Mouse (Mus musculus): ENCODE measurements around the gene Myoz1. TPM values are rescaled to one million over a fixed set of nuclear protein-coding genes. Genes with fewer than 3 reads are reported as not detected.

Myoz1 gene
- polyA plus RNA-seq, 1 experiment from 2014 or later = 2.8 TPM

DNA sequence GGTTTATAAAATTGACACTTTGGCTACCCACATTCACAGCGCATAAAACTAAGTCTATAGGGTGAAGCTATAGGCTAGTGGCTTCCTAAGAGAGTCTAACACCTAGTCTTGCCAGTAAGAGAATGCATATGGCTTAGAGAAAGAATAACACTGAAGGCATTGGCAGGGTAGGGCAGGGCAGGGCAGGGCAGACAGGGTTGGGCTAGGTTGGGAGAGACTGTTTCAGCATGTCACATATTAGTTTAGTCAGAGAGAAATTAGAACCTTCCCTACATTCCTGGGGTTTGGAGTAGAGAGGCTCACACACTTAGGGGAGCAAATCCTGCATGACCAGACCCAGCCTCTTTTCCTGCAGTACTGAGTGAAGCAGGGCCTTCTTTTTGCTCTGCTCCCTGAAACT is 11.1 kb upstream of the Myoz1 start:
- Histone ChIP-seq H3K9ac (no peak overlapping the region), H3K4me3 (no peak overlapping the region), H3K36me3 (no peaks in the 10 kb centered on the region; the same call in 1 of the 2 replicates), H3K27me3 (peaks cover 24% of the 10 kb centered on the region), H3K27ac (no peak overlapping the region), H3K9me3 (no peaks in the 10 kb centered on the region), H3K4me1 (peaks cover 24% of the 10 kb centered on the region), H3K4me2 (replicated peaks) (no peak overlapping the region)
- no peak for ATAC-seq (ENCODE audit: low FRiP score, low read depth)
- 72% methylated on average over 1 of the region's 1 CpGs for WGBS

DNA sequence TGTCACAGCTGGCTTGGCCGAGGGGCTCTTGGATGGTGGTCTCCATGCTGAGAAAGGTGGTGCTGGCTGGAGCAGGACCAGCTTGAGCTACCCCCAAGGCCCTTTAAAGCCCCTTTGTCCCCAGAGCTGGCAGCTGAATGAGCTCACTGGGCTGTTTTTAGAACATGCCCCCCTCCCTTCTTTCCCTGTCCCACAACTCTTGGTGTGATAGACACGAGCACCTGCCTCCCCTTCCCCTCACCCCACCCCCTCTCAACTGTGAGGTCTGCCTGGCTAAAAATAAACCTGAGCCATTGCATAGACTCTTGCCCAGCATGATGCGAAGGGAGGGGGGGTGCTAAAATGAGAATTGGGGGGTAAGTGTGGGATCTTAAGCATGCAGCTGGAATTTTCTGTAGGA is 8.1 kb upstream of the Myoz1 start:
- peak overlapping the region; percentile 79 for H3K27ac ChIP-seq
- H3K4me1 ChIP-seq = peaks cover 41% of the 10 kb centered on the region
- peak overlapping the region; percentile 71 for H3K4me3 ChIP-seq
- no peaks in the 10 kb centered on the region for H3K36me3 ChIP-seq
- peak; percentile 39 for ATAC-seq (ENCODE audit: low FRiP score, low read depth)
- peak overlapping the region; percentile 43; the same call in 1 of the 2 replicates for H3K9ac ChIP-seq
- no peaks in the 10 kb centered on the region for H3K9me3 ChIP-seq
- H3K4me2 ChIP-seq (replicated peaks) = peak overlapping the region; percentile 41
- 41% methylated on average over 3 of the region's 3 CpGs for WGBS
- H3K27me3 ChIP-seq = peaks cover 21% of the 10 kb centered on the region

DNA sequence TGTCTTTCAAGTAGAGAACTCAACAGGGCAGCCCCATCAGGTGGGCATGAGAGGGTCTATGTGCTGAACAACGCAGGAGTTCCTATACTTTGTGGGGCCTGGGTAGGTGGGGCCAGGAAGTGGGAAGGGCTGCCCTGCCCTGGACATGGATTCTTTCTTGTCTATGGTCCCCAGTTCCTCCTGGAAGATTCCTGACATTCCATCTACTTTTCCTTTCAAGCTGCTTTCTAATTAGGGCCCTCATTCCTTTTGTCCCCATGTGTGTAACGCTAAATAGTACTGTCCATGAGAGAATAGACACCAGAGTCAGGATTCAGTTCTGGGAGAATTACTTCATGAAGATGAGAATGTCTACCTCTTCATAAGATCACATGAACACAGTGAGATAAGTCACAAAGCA is 7.3 kb upstream of the Myoz1 start:
- H3K4me3 ChIP-seq = peak overlapping the region; percentile 71
- ATAC-seq (ENCODE audit: low FRiP score, low read depth) = no peak

DNA sequence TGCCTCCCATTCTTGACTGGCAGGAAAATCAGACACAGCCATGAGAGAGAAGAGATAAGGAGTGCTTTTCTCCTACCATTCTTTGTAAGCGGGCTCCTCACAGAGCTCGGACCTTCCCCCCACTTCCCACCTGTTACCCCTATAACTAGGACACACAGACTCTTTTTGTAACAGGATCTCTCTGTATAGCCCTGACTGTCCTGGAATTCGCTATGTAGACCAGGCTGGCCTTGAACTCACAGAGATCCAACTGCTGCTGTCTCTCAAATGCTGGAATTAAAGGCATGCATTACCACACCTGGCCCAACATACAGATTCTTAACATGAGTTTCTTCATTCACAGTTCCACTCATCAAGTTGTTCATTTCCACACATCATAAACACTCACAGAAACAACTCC is 6.4 kb upstream of the Myoz1 start:
- 83% methylated on average over 3 of the region's 3 CpGs for WGBS
- Histone ChIP-seq H3K9ac (peak overlapping the region; percentile 83; the same call in 1 of the 2 replicates), H3K27me3 (peaks cover 8% of the 10 kb centered on the region; the same call in 1 of the 2 replicates), H3K4me3 (peak overlapping the region; percentile 71), H3K36me3 (no peaks in the 10 kb centered on the region), H3K4me2 (replicated peaks) (peak overlapping the region; percentile 86), H3K9me3 (no peaks in the 10 kb centered on the region), H3K27ac (no peak overlapping the region), H3K4me1 (peaks cover 41% of the 10 kb centered on the region)
- no peak for ATAC-seq (ENCODE audit: low FRiP score, low read depth)

More for the DNA sequence above, 7.3 kb upstream of the Myoz1 start:
- Histone ChIP-seq H3K9ac (peak overlapping the region; percentile 31), H3K4me2 (replicated peaks) (peak overlapping the region; percentile 41), H3K4me1 (peaks cover 41% of the 10 kb centered on the region), H3K9me3 (no peaks in the 10 kb centered on the region), H3K36me3 (no peaks in the 10 kb centered on the region), H3K27me3 (peaks cover 16% of the 10 kb centered on the region), H3K27ac (peak overlapping the region; percentile 79; the same call in 1 of the 2 replicates)
- 58% methylated on average over 2 of the region's 2 CpGs for WGBS

DNA sequence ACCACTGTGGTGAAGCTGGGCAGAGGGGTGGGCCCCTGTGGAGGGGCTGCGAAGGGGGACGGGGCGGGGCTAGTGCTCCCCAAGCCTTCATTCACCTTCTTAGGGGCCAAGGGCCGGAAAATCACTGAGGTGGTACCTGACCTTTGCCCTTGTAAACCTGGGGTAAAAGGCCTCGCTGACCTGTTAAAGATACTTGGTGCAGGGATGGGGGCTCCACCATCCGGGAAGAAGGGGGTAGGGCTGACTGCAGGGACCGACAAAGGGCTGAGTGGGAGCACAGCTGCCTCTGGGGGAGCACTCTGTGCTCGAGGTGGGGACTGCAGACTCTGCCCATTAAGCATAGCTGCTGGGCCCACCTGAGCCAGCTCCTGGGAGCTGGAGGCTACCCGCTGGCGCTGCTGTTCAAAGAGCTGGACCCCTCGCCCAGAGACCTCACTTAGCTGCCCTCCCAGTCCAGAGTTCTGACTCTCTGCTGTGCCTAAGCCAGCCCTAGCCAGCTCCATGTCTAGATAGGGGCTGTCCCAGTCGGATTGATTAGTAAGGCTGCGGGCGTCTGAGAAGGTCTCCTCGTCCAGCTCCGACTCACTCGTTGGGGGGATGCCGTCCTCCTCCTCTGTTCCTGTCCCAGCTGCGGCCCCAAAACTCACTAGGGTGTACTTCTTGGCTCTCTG is 5.5 kb upstream of the Myoz1 start:
- Histone ChIP-seq H3K27ac (peak overlapping the region; percentile 95), H3K9me3 (no peaks in the 10 kb centered on the region), H3K4me1 (peaks cover 41% of the 10 kb centered on the region), H3K27me3 (peaks cover 8% of the 10 kb centered on the region; the same call in 1 of the 2 replicates), H3K4me3 (peak overlapping the region; percentile 71), H3K9ac (peak overlapping the region; percentile 83), H3K36me3 (no peaks in the 10 kb centered on the region), H3K4me2 (replicated peaks) (peak overlapping the region; percentile 86)
- peak; percentile 20; the same call in 1 of the 2 replicates for ATAC-seq (ENCODE audit: low FRiP score, low read depth)
- WGBS = 7% methylated on average over 16 of the region's 19 CpGs

DNA sequence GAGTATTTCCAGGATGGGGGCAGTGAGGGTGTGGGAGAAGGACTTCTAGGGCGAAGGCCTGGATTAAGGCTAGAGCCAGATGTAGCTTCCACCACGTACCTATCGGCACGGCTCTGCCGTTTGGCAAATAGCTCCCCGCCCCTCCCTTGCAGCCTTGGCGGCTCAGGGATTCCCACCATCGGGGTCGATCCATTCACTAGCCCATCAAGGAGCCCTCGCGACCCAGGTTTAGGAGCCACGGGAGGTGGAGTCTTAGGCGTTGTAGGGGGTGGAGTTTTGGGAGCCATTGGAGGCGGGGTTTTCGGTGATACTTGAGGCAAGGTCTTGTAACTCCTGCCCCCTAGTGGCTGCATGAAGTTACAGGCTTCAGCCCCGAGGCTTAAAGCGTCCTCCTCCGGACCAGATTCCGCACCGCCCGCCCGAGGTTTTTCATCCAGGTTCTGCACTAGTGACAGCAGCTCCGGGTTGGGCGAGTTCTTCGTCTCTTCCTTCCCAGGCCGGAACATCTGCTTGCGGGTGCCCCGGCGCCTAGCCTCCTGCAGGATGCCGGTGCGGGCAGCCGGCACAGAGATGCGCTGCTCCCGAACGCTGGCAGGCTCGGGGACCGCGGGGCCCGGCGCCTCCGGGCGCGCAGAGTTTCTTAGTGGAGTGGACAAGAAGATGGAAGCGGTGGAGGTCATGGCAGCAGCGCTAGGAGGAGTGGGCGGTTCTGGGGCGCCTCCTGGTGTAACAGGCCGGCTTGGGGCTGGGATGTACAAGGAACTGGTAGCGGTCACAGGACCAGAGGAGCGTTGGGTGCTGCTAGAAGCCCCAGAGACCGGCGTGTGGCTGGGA is 4.7 kb upstream of the Myoz1 start:
- peak overlapping the region; percentile 83 for H3K9ac ChIP-seq
- H3K4me3 ChIP-seq = peak overlapping the region; percentile 71
- 2% methylated on average over 52 of the region's 52 CpGs for WGBS
- no peaks in the 10 kb centered on the region for H3K9me3 ChIP-seq
- H3K27me3 ChIP-seq = peaks cover 3% of the 10 kb centered on the region; the same call in 1 of the 2 replicates
- peak overlapping the region; percentile 95 for H3K27ac ChIP-seq
- no peaks in the 10 kb centered on the region for H3K36me3 ChIP-seq
- peak; percentile 82 for ATAC-seq (ENCODE audit: low FRiP score, low read depth)
- peak overlapping the region; percentile 86 for H3K4me2 ChIP-seq (replicated peaks)
- H3K4me1 ChIP-seq = peaks cover 41% of the 10 kb centered on the region

DNA sequence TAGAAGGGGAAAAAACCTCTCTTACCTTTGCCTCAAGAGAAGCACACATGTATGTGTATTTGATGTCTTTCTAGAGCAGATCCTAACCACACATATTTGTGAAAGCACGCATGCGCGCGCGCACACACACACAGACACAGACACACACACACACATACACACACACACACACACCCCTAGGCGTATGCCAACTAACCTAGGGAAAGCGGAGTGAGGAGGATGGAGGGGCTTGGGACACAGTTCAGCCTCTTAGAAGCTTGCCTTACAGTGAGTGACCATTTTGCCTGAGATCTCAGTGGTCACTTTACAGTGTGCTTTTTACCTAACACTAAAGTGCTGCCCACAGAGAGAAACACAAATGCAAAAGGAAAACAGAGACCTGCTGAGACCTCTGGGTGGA is 3.3 kb upstream of the Myoz1 start:
- Histone ChIP-seq H3K9ac (no peak overlapping the region), H3K4me2 (replicated peaks) (no peak overlapping the region), H3K9me3 (no peaks in the 10 kb centered on the region), H3K27me3 (no peaks in the 10 kb centered on the region), H3K4me1 (peaks cover 38% of the 10 kb centered on the region), H3K4me3 (no peak overlapping the region), H3K27ac (no peak overlapping the region), H3K36me3 (no peaks in the 10 kb centered on the region)
- 99% methylated on average over 7 of the region's 7 CpGs for WGBS
- ATAC-seq (ENCODE audit: low FRiP score, low read depth) = no peak

DNA sequence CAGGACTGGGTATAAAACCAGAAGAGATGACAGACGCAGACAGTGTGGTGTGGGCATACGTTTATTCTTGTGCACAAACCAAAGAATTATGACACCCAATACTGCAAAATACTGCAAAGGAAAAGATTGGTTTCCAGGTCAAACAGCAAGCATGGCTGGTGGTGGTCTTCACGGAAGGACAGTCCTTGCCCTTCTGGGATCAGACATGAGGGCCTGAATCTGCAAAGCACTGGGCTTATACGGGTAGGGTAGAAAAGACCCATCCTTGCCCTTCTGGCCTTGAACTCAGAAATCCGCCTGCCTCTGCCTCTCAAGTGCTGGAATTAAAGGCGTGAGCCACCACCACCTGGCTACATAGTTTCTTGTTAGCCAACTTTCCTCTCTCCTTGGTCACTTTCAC is 2.6 kb upstream of the Myoz1 start:
- WGBS = 81% methylated on average over 6 of the region's 6 CpGs
- ATAC-seq (ENCODE audit: low FRiP score, low read depth) = no peak
- Histone ChIP-seq H3K27me3 (no peaks in the 10 kb centered on the region), H3K4me2 (replicated peaks) (no peak overlapping the region), H3K9me3 (no peaks in the 10 kb centered on the region), H3K4me1 (peaks cover 30% of the 10 kb centered on the region), H3K9ac (no peak overlapping the region), H3K27ac (no peak overlapping the region), H3K36me3 (no peaks in the 10 kb centered on the region), H3K4me3 (no peak overlapping the region)

DNA sequence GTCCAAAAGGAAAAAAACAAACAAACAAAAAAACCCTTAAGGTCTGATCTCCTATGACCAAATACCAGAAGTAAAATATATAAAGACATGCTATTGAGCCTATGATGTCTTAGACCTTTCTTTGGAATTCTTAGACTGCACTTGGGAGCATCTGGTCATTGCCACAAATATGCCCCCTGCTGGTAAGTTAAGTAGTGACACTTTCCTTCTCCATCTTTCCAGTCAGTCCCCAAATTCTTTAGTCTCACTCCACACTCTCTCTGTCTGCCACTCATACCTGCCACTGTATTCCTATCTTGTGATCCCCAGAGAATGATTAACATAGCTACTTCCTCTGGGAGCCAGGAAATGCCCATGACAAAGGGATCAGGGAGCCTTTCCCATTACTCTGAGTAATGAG is 2.0 kb upstream of the Myoz1 start:
- no peak overlapping the region for H3K9ac ChIP-seq
- H3K4me3 ChIP-seq = no peak overlapping the region
- no peak for ATAC-seq (ENCODE audit: low FRiP score, low read depth)

DNA sequence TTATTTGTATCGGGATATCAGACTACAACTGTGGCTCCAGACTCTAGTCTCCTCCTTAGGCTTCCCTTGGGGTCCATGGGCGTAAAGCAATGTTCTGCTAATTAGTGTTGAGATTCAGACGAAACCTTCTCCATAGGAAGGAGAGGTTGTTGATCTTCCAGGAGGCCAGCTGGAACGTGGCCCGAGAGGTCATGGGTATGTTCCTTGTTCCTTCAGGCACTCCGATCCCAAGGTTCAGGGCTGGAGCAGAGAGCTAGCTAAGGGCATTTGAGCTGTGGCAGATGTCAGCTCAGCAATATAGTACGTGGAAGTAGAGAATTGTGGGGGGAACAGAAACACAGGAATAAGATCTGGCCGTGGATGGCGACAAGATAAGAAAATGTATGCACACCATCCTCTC is 609 bp downstream of the Myoz1 start:
- Histone ChIP-seq H3K9me3 (no peaks in the 10 kb centered on the region), H3K4me3 (no peak overlapping the region), H3K27ac (no peak overlapping the region), H3K4me1 (peaks cover 6% of the 10 kb centered on the region), H3K27me3 (no peaks in the 10 kb centered on the region), H3K9ac (no peak overlapping the region), H3K36me3 (no peaks in the 10 kb centered on the region), H3K4me2 (replicated peaks) (no peak overlapping the region)
- ATAC-seq (ENCODE audit: low FRiP score, low read depth) = no peak
- WGBS = 71% methylated on average over 9 of the region's 9 CpGs

More for the DNA sequence above, 2.0 kb upstream of the Myoz1 start:
- peaks cover 25% of the 10 kb centered on the region for H3K4me1 ChIP-seq
- H3K36me3 ChIP-seq = no peaks in the 10 kb centered on the region
- H3K27ac ChIP-seq = no peak overlapping the region
- no peak overlapping the region for H3K4me2 ChIP-seq (replicated peaks)
- H3K9me3 ChIP-seq = no peaks in the 10 kb centered on the region
- no peaks in the 10 kb centered on the region for H3K27me3 ChIP-seq

DNA sequence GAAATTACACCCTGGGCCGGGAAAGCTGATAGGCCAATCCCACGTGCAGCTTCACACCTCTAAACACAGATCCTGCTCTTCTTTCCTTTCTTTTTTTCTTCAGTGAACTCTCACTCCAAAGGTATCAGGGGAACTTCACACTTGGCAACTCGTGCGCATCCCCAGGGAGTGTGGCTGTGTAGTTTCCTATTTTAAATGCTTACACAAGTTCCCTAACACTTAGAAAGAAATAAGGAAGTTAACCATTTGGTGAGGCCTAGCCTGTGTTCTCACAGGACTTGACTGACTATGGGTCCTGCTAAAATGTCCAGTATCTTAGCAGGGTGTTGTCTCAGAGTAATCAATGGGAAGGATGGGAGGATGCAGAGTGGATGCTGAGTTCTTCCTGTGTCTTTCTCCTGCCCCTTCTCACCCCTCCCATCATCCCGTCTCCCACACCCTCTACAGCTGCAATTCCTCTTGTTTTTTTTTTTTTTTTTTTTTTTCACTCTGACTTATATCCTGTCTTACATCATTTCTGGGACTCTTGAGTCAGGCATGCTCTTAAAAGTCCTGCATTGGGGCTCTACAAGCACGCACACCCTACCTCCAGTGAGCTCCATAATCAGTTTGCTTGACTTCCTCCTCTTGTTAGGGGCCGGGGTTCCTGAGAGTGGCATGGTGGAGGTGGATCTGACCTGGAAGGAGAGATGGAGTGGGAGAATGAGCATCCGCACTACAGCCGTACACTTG is 1.5 kb downstream of the Myoz1 start:
- no peaks in the 10 kb centered on the region for H3K9me3 ChIP-seq
- H3K9ac ChIP-seq = no peak overlapping the region
- WGBS = 71% methylated on average over 9 of the region's 9 CpGs
- no peak overlapping the region for H3K27ac ChIP-seq
- H3K4me2 ChIP-seq (replicated peaks) = no peak overlapping the region
- ATAC-seq (ENCODE audit: low FRiP score, low read depth) = no peak
- no peak overlapping the region for H3K4me3 ChIP-seq
- no peaks in the 10 kb centered on the region for H3K4me1 ChIP-seq
- H3K36me3 ChIP-seq = no peaks in the 10 kb centered on the region
- no peaks in the 10 kb centered on the region for H3K27me3 ChIP-seq

DNA sequence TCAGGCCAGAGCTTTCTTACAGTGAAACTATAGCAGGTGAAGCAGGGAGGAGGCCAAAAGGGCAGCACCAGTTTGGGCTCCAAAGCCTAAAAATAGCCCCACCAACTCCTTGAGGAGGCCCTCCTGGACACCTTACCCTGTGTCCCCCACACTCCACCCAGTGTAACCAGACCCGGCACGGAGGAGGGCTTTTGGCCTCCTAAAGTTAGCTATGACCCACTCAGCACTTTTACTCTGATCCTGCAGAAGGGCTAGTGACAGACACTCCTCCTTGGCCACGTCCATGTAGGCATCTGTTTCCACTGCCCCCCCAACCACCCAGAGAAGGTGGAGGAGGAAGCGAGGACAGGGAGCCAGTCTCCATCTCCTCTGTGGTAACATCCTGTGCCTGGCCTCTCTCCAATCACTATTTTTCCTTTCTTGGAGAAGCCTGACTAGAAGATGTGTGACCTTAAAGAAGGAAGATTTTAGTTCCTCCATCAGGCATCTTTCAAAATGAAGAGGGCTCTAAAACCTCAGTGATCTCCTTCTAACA is 4.6 kb downstream of the Myoz1 start:
- no peak overlapping the region for H3K27ac ChIP-seq
- WGBS = 59% methylated on average over 4 of the region's 4 CpGs
- H3K9ac ChIP-seq = no peak overlapping the region
- H3K9me3 ChIP-seq = no peaks in the 10 kb centered on the region
- H3K4me2 ChIP-seq (replicated peaks) = no peak overlapping the region
- H3K27me3 ChIP-seq = no peaks in the 10 kb centered on the region
- H3K36me3 ChIP-seq = no peaks in the 10 kb centered on the region
- ATAC-seq (ENCODE audit: low FRiP score, low read depth) = no peak
- H3K4me3 ChIP-seq = no peak overlapping the region
- no peaks in the 10 kb centered on the region for H3K4me1 ChIP-seq

All from limb, embryonic 13.5 days (tissue).